Mouse (Mus musculus) midbrain, embryonic 12.5 days (tissue): Measurements from ENCODE around the gene Bri3. TPM values are rescaled to one million over a fixed set of nuclear protein-coding genes. Genes with fewer than 3 reads are reported as not detected.
"Not testable (repeated sequence)": the region's sequence is repeated elsewhere in the genome, so short reads cannot be mapped to it uniquely, and the experiment has no call there.

Experiments
- ATAC-seq: fragments of 200-750 bp; cut with Nextera tagmentation; 2 replicates; pipeline ENCODE4 v1.8.0; 2017; ENCODE audit warnings: low read depth, moderate TSS enrichment, moderate library complexity; ENCODE audit not compliant: low FRiP score
- H3K27ac ChIP-seq: fragments of 300-500 bp; sonication (generic); replicated peaks from 2 replicates; pipeline ENCODE4 v1.5.1; 2016; ENCODE audit warnings: mild to moderate bottlenecking
- H3K27me3 ChIP-seq: fragments of 300-500 bp; sonication (generic); 2 replicates; pipeline ENCODE4 v1.6.1; 2016; ENCODE audit warnings: mild to moderate bottlenecking
- H3K36me3 ChIP-seq: fragments of 300-500 bp; sonication (generic); 2 replicates; pipeline ENCODE4 v1.6.1; 2016
- H3K4me1 ChIP-seq: fragments of 300-500 bp; sonication (generic); 2 replicates; pipeline ENCODE4 v1.6.1; 2016
- H3K4me2 ChIP-seq: fragments of 300-500 bp; sonication (generic); replicated peaks from 2 replicates; pipeline ENCODE4 v1.6.1; 2016; ENCODE audit warnings: mild to moderate bottlenecking, moderate library complexity
- H3K4me3 ChIP-seq: fragments of 300-500 bp; sonication (generic); 2 replicates; pipeline ENCODE4 v1.5.1; 2016; ENCODE audit warnings: mild to moderate bottlenecking
- H3K9ac ChIP-seq: fragments of 300-500 bp; sonication (generic); replicated peaks from 2 replicates; pipeline ENCODE4 v1.6.1; 2016; ENCODE audit warnings: mild to moderate bottlenecking, moderate library complexity
- H3K9me3 ChIP-seq: fragments of 300-500 bp; sonication (generic); 2 replicates; pipeline ENCODE4 v1.6.1; 2016; ENCODE audit warnings: mild to moderate bottlenecking
- WGBS: fragments of 180-500 bp; shearing (Covaris S2); methylation state at CpG from one replicate; pipeline ENCODE4 v1.1.7; 2016; 5-methylcytosine and 5-hydroxymethylcytosine counted together
- polyA plus RNA-seq: library from polyadenylated mRNA; unstranded; fragments of >200 nt; fragmentation: Nextera tagmentation; extraction: Ambion mirVana; gene quantifications from 2 replicates; pipeline ENCODE4 v1.2.1, GENCODE M21; 2016

The Bri3 gene
- polyA plus RNA-seq, 1 experiment from 2014 or later: 145 TPM

GRCm38 (mm10) chr5:144316442-144316841 lies 72.2 kb downstream of the Bri3 start:
- Histone ChIP-seq H3K9me3 (no peaks in the 10 kb centered on the region), H3K4me2 (no peak overlapping the region), H3K27ac (no peak overlapping the region), H3K9ac (no peak overlapping the region), H3K4me3 (no peak overlapping the region), H3K36me3 (no peaks in the 10 kb centered on the region), H3K4me1 (no peaks in the 10 kb centered on the region; the same call in 1 of the 2 replicates), H3K27me3 (no peaks in the 10 kb centered on the region)
- ATAC-seq: no peak
- 75% methylated on average over 3 of the region's 3 CpGs for WGBS

- Histone ChIP-seq H3K36me3 (no peaks in the 10 kb centered on the region), H3K9ac (no peak overlapping the region), H3K4me2 (no peak overlapping the region), H3K4me1 (no peaks in the 10 kb centered on the region; the same call in 1 of the 2 replicates), H3K27ac (no peak overlapping the region), H3K9me3 (no peaks in the 10 kb centered on the region), H3K4me3 (no peak overlapping the region), H3K27me3 (no peaks in the 10 kb centered on the region)
- 90% methylated on average over 8 of the region's 8 CpGs for WGBS
- no peak for ATAC-seq
These were observed 73.2 kb downstream of the Bri3 start for GRCm38 (mm10) chr5:144317426-144317825.

GRCm38 (mm10) chr5:144318286-144318685 lies 74.0 kb downstream of the Bri3 start:
- Histone ChIP-seq H3K27ac (no peak overlapping the region), H3K9ac (no peak overlapping the region), H3K36me3 (no peaks in the 10 kb centered on the region), H3K4me2 (no peak overlapping the region), H3K4me3 (no peak overlapping the region), H3K27me3 (no peaks in the 10 kb centered on the region), H3K9me3 (no peaks in the 10 kb centered on the region), H3K4me1 (no peaks in the 10 kb centered on the region; the same call in 1 of the 2 replicates)
- WGBS: 70% methylated on average over 6 of the region's 6 CpGs
- ATAC-seq: no peak

- WGBS: 79% methylated on average over 7 of the region's 7 CpGs
- Histone ChIP-seq H3K4me3 (no peak overlapping the region), H3K9me3 (no peaks in the 10 kb centered on the region), H3K27me3 (no peaks in the 10 kb centered on the region), H3K9ac (no peak overlapping the region), H3K27ac (no peak overlapping the region), H3K4me2 (no peak overlapping the region), H3K36me3 (no peaks in the 10 kb centered on the region), H3K4me1 (no peaks in the 10 kb centered on the region; the same call in 1 of the 2 replicates)
- ATAC-seq: no peak
These were observed 77.4 kb downstream of the Bri3 start for GRCm38 (mm10) chr5:144321681-144322080.

GRCm38 (mm10) chr5:144322717-144323116 lies 78.5 kb downstream of the Bri3 start:
- H3K4me1 ChIP-seq: no peaks in the 10 kb centered on the region; the same call in 1 of the 2 replicates
- no peak overlapping the region for H3K9ac ChIP-seq
- no peaks in the 10 kb centered on the region for H3K9me3 ChIP-seq
- no peak for ATAC-seq
- H3K36me3 ChIP-seq: no peaks in the 10 kb centered on the region
- WGBS: 89% methylated on average over 3 of the region's 3 CpGs
- H3K4me2 ChIP-seq: no peak overlapping the region
- H3K4me3 ChIP-seq: no peak overlapping the region
- H3K27ac ChIP-seq: no peak overlapping the region
- no peaks in the 10 kb centered on the region for H3K27me3 ChIP-seq

- 93% methylated on average over 11 of the region's 11 CpGs for WGBS
- Histone ChIP-seq H3K4me3 (no peak overlapping the region), H3K36me3 (no peaks in the 10 kb centered on the region), H3K4me2 (no peak overlapping the region), H3K9me3 (no peaks in the 10 kb centered on the region), H3K9ac (no peak overlapping the region), H3K4me1 (no peaks in the 10 kb centered on the region; the same call in 1 of the 2 replicates), H3K27me3 (no peaks in the 10 kb centered on the region), H3K27ac (no peak overlapping the region)
- ATAC-seq: no peak
These were observed 89.8 kb downstream of the Bri3 start for GRCm38 (mm10) chr5:144334010-144334409.

- not testable (repeated sequence) for ATAC-seq, H3K4me3 ChIP-seq, H3K9ac ChIP-seq, H3K27ac ChIP-seq, H3K9me3 ChIP-seq, H3K4me1 ChIP-seq, H3K36me3 ChIP-seq, H3K27me3 ChIP-seq, H3K4me2 ChIP-seq
- WGBS: 88% methylated on average over 6 of the region's 6 CpGs
These were observed 91.1 kb downstream of the Bri3 start for GRCm38 (mm10) chr5:144335357-144335756.

GRCm38 (mm10) chr5:144338787-144339186 lies 94.5 kb downstream of the Bri3 start:
- Histone ChIP-seq H3K9ac (no peak overlapping the region), H3K4me3 (no peak overlapping the region), H3K27me3 (no peaks in the 10 kb centered on the region), H3K36me3 (no peaks in the 10 kb centered on the region), H3K4me2 (no peak overlapping the region), H3K4me1 (no peaks in the 10 kb centered on the region; the same call in 1 of the 2 replicates), H3K9me3 (no peaks in the 10 kb centered on the region), H3K27ac (no peak overlapping the region)
- no peak for ATAC-seq
- 63% methylated on average over 1 of the region's 1 CpGs for WGBS

GRCm38 (mm10) chr5:144341085-144341484 lies 96.8 kb downstream of the Bri3 start:
- no peak overlapping the region for H3K9ac ChIP-seq
- no peaks in the 10 kb centered on the region for H3K9me3 ChIP-seq
- H3K4me1 ChIP-seq: no peaks in the 10 kb centered on the region; the same call in 1 of the 2 replicates
- H3K27me3 ChIP-seq: no peaks in the 10 kb centered on the region
- WGBS: 72% methylated on average over 1 of the region's 1 CpGs
- H3K4me2 ChIP-seq: no peak overlapping the region
- no peak for ATAC-seq
- H3K36me3 ChIP-seq: no peaks in the 10 kb centered on the region
- no peak overlapping the region for H3K27ac ChIP-seq
- no peak overlapping the region for H3K4me3 ChIP-seq

- H3K4me3 ChIP-seq: no peak overlapping the region
- no peak overlapping the region for H3K4me2 ChIP-seq
- no peaks in the 10 kb centered on the region for H3K27me3 ChIP-seq
- no peak for ATAC-seq
- 92% methylated on average over 6 of the region's 6 CpGs for WGBS
- H3K9ac ChIP-seq: no peak overlapping the region
- H3K27ac ChIP-seq: no peak overlapping the region
- no peaks in the 10 kb centered on the region for H3K4me1 ChIP-seq
- H3K36me3 ChIP-seq: no peaks in the 10 kb centered on the region
- no peaks in the 10 kb centered on the region for H3K9me3 ChIP-seq
These were observed 100.4 kb downstream of the Bri3 start for GRCm38 (mm10) chr5:144344592-144344991.

- no peak overlapping the region for H3K9ac ChIP-seq
- no peak overlapping the region for H3K27ac ChIP-seq
- H3K4me3 ChIP-seq: no peak overlapping the region
- H3K36me3 ChIP-seq: no peaks in the 10 kb centered on the region
- H3K27me3 ChIP-seq: peaks cover 8% of the 10 kb centered on the region; the same call in 1 of the 2 replicates
- no peak overlapping the region for H3K4me2 ChIP-seq
- no peaks in the 10 kb centered on the region; the same call in 1 of the 2 replicates for H3K4me1 ChIP-seq
- 13% methylated on average over 8 of the region's 8 CpGs for WGBS
- no peak for ATAC-seq
- no peaks in the 10 kb centered on the region for H3K9me3 ChIP-seq
These were observed 106.9 kb downstream of the Bri3 start for GRCm38 (mm10) chr5:144351185-144351584.

GRCm38 (mm10) chr5:144352250-144353047 lies 108.2 kb downstream of the Bri3 start:
- Histone ChIP-seq H3K4me3 (no peak overlapping the region), H3K9me3 (no peaks in the 10 kb centered on the region), H3K4me1 (peaks cover 5% of the 10 kb centered on the region), H3K4me2 (no peak overlapping the region), H3K9ac (no peak overlapping the region), H3K27me3 (peaks cover 15% of the 10 kb centered on the region), H3K27ac (no peak overlapping the region), H3K36me3 (no peaks in the 10 kb centered on the region)
- 91% methylated on average over 9 of the region's 9 CpGs for WGBS
- ATAC-seq: no peak
